Mouse (Mus musculus) kidney, adult 18-20 months (tissue): ENCODE measurements around the gene B3gnt2.

Source experiments
- DNase-seq: peaks from one replicate; pipeline ENCODE4 v3.0.0; 2021

B3gnt2 gene

DNA sequence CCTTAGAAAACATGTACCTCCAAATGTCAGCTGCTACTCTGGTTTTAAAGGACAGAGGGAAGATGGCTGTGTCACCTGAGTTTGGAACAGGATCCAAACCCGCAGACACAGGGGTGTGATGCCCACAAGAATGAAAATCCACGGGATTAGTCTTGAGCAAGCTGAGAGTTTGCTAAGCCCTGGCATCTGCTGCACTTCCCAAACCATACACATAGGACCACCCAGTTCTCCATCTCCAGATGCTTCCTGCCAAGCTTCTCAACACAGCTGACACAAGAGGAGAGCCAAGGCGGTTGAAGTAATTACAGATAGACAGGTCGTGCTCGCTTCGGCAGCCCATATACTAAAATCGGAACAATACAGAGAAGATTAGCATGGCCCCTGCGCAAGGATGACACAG, 7.8 kb upstream of the B3gnt2 start:
- DNase-seq: no peak

DNA sequence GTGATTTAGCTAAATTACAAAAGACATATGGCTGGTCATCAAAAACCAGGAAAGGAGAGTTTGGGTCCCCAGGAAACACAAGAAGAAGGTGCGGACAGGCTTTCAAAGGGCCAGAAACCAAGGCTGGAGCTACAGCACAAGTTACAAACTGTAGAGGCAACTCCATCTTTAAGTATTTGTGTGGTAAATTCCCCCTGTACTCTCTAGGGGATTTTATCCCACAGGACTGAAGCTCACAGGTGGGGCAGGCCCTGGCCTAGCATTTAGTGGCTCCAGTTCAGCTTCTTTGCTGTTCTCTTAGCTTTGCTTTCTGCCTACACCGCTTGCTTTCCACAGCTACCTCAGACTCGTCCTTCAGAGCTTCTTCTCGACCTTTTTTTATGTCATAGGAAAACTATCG, 6.9 kb upstream of the B3gnt2 start:
- no peak for DNase-seq

DNA sequence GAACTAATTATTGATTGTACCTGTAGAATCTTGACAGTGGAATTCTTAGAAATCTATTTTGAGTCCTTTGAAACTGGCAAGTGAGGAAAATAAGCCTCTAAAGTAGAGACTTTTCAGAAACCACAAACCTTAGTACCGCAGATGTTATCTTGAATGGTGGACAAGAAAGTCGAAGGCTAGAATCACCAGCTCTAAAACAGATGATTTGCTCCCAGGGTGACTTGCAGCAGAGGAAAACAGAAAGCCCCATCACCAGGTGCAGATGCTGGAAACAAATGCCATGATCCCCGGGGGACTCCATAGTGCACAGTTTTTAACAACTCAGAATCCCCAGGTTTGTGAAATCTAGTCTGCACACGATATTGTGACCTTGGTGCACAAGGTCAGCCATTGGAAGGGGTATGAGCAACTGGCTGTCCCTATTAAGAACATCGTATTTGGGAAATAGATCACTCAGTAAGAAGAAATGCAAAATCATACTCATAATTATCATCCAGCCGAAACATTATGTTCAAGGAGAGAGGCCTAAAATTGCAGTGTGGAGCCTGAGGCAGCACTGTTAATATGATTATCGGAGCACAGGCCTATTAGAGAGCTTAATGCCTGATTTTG, 5.0 kb upstream of the B3gnt2 start:
- no peak for DNase-seq

DNA sequence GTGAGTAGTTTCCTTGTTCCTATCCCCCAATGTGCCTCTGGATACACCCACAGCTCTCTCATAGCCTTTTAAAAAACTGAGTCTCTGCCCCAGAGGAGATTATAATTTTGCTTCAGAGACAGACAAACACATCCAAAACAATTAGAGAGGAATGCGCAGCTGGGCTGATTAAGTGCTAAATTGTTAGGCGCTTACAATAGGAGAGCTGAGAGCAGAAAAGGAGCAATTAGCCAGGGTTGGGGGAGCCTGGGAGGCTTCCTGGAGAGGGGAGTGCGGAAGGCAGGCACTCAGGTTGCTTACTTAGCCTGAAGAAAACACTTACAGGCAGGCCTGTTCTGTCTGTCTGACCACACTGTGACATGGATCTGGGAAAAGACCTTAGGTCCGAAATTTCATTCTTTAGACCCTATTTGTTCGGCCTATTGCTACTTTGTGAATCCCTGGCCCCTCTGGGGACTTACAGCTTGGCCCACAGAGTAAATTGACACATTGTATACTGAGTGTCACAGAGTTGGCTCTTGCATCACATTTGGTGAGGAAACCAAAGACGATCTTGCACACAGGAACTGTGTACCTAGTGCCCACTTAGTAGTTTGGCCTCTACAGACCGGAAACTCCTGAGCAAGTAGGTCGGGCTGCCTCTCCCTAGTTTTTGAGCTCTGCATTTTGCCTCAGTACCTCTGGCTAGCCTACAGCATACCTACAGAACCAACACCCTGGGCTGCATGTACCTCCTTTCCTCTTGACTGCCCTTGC, 3.7 kb upstream of the B3gnt2 start:
- DNase-seq: no peak

DNA sequence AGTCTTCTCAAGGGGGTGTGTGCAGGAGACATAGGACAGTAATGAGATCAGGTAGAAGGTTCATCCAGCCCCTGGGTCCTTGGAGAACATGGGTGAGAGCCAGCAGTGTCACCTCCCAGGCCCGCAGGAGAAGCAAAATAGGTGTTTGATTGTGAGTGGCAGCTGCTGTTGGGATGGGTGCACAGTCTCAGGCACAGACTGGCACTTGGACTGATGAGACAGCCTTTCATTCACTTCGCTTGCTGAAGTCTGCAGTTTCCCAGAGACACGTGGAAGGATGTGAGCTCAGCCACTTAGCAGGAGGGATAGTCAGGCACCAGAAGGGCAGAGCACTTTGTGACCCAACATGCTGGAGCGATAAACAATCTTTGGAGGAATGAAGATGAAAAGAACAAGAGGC, 2.8 kb upstream of the B3gnt2 start:
- DNase-seq: no peak

DNA sequence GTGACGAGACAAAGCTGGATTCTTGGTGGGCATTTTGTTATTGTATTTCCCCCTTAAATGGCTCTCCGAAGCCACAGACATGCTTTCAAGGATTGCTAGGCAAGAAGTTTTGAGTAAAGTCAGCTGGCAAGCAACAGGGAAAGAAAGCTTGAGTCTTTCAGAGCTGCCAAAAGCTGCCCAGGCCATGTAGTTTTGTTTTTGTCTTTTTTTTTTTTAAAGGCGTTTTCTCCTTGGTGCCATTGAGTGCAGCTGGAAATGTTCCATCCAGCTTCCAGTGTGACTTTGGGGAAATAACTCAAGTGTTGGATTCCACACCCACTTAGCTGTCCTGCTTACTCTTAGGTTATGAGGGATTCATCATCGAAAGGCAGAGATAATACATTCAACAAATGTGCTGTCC, 554 bp upstream of the B3gnt2 start:
- no peak for DNase-seq

DNA sequence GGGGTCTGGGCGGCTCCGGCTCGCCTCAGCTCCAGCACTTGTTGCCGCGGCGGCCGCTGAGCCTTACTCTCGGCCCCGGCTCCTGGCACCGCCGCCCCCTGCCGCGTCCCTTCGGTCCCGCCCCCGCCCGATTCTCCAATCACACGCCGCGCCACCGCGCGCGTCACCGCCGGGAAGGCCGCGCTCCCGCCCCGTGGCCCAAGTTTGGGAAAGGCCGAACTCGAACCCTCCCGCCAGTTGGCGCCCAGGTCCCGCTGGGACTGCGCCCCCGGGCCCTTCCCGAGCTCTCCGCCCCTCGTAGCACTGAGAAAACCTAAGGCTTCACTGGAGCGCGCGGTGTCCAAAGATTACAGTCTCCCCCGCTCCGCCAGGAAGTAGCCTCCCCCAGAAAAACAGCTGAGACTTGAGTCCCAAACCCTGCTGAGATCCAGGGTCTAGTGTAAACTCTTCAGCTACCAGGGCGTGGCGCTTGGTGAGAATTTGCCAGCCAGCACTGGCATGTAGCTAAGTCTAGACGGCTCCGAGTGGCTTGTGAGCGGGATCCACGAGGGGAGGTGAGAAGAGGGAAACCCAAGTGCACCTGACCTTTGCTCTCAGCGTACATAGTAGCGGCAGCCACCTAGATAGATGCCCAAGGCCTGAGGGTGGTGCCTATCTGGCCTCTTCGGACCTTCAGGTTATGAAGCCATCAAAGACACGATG, 977 bp downstream of the B3gnt2 start:
- peak; percentile 94 for DNase-seq

DNA sequence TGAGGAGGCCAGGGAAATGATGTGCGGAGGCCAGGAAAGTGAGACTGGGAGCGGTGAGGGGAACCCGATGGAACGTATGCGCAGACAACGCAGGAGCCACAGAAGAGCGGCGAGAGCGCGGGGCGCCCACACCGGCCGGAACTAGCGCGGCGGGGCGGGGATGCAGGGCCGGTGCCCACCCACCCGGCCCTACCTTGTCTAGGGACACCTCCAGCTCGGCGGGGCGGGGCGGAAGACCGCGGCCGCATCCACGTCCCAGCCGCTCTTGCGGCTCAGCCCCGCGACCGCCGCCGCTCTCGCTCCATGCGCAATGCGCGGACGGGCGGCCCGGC, 1.5 kb downstream of the B3gnt2 start:
- DNase-seq: no peak

DNA sequence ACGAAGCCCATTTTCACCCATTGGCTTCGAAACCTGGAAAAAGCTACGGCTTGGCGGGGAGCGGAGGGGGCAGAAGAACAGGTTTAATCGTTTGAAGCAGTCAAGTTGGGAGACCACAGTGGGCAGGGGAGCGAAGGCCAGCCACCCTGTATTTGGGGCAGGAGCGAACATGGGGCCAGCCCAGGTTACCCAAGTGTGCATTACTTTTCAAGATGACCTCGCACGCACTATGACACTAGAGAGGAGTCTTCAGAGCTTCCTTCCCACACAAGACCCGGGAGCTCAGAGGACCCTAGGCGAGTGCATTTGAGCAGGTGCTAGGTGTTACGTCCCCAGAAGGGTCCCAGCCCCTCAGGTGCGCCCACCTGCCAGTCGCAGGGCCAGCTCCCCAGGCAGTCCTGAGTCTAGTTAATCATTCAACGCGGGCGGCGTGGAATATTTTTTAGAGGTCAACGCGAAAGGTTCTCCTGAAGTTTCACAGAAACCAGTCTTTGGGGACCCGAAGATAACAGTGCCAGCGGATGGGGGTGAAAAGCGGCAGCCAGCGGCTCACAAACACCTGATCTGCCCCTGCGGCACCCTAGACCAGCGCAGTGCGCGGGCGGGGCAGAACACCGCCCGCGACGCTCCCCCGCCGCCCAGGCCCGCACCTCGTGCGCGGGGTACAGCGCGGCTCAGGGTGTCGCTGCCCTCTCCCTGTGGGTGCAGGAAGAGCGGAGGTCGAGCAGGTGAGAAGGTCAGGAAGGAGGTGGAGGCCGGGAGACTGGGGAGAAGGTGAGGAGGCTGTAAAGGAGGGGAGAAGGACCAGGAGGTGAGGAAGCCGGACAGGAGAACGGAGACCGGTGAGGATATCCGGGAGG, 2.1 kb downstream of the B3gnt2 start:
- peak; percentile 84 for DNase-seq

DNA sequence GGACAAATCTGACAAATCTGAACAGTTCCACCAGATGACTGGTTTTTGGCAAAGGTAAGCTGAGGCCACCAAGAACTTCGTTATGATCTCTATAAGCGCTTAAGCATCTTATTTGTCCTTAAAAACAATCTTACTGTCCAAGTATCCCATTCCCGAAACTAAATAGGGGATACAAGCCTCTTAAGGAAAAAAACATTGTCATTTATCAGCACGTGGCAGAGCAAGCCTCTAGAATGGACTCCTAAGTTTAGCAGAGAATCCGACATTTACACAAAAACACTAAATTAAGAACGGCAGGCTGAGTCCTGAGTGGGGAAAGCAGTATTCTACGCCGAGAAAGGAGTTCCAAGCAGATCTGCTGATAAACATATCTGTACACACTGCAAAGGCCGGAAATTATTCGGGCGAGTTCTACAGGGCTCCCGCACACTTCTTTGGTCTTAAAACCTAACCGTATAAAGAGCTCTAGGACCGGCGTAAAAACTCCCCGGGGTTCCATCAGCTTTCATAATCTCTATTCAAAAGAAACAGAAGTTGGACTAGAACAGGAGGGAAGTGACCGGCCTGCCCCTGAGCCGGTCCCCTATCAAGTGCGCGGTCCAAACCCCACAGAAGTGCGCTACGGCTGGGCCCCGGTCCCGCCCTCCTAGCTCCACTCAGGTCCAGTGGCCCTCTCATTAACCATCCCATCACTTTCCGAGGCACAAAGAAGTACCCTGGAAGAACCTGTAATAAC, 2.9 kb downstream of the B3gnt2 start:
- DNase-seq: peak; percentile 69

DNA sequence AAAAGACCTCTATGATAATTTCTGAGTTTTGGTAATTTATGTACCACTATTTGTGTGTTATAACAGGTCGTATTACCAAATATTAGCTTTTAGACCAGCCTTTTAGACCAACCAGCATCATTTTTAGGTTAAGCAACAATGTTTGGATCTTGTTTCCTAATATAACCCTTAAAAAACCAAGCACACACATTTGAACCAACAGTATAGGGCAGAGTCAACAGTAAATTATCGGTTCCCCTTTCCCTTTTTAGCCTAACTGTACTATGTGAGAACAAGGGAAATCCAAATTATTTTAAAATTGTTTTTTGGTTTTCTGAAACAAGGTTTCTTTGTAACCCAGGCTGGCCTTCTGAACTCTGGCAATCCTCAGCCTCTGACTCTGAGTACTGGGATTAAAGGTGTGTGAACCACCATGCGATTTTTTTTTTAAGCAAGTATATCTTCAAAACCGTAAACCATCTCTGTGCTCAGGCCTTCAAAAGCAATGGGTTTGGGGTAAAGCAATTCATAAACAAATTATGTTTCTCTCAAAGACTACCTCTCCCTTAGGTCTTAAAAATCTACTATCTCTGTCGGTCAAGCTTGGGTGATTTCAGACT, 3.6 kb downstream of the B3gnt2 start:
- no peak for DNase-seq

DNA sequence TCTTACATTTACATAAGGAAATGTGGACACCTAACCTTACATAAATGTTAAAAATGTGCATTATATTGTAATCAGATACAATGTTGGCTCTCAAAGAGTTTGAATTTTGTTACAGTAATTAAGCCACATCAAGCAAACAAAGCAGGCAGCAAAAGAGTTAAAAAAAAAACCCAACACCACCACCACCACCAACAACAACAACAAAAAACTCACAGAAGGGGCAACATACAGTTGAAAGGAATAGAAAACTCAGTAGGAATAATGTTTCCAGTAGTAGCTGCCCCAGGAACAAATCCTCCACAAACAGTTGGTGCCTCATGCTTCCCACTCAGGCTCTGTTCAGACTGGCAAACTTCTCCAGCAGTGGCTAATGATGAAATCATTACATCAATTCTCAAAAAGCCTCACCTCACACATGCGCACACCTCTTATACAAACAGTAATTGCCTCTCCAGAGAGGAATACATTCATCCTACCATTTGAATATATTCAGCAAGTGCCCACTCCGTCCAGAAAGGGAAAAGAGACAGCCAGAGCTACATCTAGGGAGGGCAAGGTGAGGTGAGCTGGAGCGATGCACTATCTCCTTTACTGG, 4.3 kb downstream of the B3gnt2 start:
- DNase-seq: no peak

DNA sequence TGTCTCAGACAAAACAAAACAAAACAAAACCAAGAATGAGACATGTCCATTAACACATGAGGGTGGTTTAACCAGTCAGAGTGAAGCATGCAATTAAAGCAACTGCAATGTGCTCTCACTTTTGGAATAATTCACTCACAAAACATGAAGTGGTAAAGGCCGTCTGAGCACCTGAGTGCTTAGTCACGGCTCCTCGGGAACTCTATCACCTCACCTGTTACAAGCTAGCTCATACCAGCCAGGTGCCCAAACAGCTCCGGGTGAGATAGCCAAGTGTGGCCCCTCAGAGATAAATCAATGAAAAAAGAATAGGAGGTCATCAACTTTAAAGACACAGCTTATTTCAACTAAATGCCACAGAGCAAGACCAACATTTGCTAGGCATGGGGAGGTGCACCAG, 6.2 kb downstream of the B3gnt2 start:
- DNase-seq: no peak

DNA sequence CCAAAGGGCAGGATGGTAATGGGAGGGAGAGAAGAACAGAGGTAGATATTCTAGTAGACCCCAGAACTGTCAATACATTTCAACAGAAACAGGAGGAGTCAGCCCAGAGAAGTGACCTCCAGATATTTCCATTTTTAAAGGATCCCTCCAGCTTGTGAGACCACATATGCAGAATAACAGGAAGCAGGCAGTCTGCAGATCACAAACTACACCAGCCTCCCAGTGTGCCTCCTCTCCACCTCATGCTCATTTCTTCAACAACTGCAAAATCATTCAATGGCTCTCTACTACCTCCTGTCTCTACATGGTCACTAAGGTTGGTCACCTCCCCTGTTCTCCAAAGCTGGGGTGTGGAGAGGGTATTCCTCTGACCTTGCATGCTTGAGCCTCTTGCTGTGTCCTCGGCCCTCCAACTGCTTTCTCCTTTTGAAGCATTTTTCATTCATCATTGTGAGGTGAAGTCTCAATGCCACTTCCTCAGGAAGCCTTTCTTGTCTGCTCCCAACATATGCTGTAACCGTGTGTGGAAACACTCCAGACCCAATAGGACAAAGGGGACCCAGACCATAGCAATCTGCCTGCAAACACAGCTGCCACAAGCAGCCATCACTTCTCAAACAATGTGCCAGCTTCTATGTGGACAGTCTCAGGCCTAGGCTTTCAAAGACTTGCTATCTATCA, 7.1 kb downstream of the B3gnt2 start:
- no peak for DNase-seq

DNA sequence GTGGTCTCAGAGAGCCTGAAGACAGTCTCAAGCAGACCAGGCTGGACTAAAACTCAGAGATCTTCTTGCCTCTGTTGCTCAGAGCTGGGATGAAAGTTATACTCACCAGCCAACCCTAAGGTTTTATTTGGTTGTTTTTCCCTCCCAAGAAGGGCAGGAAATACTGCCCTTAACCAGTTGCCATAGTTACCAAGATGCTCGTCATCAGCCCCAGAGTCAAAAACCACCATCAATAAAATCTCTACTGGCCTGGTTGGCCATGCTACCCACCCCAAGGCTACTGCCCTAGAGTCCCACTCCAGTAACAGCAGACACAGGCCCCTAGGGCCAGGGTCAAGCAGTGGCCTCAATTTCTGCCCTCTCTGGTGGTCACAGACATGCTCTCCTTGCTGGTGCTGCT, 8.3 kb downstream of the B3gnt2 start:
- DNase-seq: no peak

DNA sequence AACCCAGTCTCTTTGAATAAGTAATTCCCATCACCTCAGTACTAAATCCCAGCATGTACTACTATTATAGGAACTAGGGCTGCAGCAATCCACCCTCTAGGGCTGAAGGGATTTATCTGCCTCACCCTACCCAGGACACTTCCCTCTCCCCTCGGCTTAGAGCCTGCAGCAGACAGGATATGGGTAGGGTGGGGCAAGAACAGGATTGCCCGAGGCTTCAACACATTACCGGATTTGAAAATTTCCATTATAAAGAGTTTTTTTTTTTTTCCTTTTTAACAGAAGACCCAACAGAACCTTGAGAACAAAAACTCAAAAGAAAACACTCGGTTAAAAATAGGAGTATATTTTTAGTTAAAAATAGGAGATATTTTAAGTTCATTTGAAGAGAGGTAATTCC, 9.3 kb downstream of the B3gnt2 start:
- no peak for DNase-seq

DNA sequence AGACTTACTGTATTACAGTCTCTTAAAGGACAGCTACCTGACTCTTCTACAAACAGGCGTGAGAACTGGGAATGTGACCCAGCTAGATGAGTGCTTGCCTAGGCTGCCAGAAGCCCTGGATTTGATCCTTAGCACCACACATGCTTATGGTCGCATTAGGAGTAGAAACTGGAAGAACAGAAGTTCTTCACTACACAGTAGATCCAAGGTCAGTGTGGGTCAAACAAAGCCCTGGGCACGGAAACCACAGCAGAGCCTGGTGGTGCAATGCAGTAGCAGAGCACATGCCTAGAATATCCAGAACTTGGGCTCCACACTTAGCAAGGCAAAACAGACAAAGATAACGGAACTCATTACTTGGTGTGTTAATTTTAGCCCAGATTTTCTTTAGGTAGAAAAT, 10.7 kb downstream of the B3gnt2 start:
- DNase-seq: peak; percentile 68

DNA sequence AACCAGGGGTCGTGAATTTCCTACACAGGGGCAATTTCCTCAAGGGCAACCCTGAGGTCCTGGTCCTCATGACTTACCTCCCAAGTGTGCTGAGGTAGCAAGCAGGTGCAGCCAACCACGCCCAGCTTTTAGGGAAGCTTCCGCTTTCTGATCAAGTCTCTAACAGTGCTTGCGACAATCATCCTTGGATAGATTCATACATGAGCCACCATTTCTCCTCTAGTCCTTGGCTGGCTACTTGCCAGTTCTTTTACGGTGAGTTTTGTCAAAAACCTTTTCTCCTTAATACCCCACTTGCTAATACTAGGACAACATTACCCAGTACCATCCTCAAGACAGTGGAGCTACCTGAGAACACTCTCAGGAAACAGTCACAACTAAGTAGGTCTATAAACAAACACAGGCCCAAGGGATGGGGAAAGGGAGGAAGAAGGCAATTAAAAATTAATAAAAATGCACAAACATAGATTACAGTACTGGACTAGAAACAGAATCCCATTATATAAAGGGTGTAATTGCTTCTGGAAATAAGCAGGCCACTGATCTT, 12.0 kb downstream of the B3gnt2 start:
- no peak for DNase-seq

DNA sequence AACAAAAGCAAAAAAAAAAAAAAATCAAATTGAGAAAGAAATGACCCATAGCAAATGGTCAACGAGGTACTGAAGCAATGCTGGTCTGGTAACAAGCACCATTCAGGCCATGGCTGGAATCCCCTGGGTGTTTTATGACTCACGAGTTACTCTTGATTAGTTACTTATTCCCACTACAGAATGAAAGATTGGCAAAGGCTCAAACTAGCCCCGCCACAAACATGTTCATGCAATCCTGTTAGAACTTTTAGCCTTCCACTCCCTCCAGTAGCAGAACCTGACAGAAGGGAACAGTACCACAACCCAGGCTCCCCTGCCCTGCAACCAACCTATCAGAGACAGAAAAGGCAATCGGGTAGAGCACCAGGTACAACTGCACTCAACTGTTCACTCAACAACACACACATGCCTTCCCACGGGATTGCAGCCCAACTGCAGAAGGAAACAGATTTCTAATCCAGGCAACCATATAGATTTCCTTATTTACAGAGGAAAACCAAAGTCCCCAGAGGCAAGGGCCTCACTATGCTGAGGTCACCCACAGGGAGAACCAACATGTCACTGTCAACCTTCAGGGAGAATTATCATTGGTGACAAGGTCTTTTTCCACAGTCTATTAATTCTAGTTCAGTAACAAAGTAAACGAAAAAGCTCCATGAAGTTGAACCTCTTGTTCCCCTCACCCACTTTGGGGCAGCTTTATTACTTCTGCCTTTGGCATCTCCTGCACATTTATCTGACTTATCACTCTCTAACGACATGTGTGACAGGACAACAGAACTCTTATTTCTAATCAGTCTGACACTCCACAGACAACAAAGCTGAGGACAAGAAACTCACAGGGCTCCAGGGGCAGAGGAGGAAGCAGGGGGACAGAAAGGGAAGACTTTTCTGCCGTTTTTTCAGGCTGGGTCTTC, 12.8 kb downstream of the B3gnt2 start:
- DNase-seq: peak; percentile 75
